Mouse (Mus musculus) stomach, embryonic 16.5 days (tissue): Measurements from ENCODE around the gene Nsun2. TPM values are rescaled to one million over a fixed set of nuclear protein-coding genes. Genes with fewer than 3 reads are reported as not detected.
"Not testable (repeated sequence)": the region's sequence is repeated elsewhere in the genome, so short reads cannot be mapped to it uniquely, and the experiment has no call there.

Experiments
- ATAC-seq: fragments of 200-750 bp; cut with Nextera tagmentation; 2 replicates; pipeline ENCODE4 v1.8.0; 2017; ENCODE audit warnings: moderate number of reproducible peaks, moderate TSS enrichment; ENCODE audit not compliant: insufficient read depth, low FRiP score
- H3K27ac ChIP-seq: fragments of 300-500 bp; sonication (generic); 2 replicates; pipeline ENCODE4 v1.5.1; 2014; ENCODE audit warnings: low read length
- H3K27me3 ChIP-seq: fragments of 300-500 bp; sonication (generic); 2 replicates; pipeline ENCODE4 v1.6.1; 2014; ENCODE audit warnings: low read length, control low read depth, mixed read lengths; ENCODE audit not compliant: control insufficient read depth, insufficient read depth
- H3K36me3 ChIP-seq: fragments of 300-500 bp; sonication (generic); 2 replicates; pipeline ENCODE4 v1.6.1; 2014; ENCODE audit warnings: low read length; ENCODE audit not compliant: control insufficient read depth, insufficient read depth
- H3K4me1 ChIP-seq: fragments of 300-500 bp; sonication (generic); 2 replicates; pipeline ENCODE4 v1.6.1; 2014; ENCODE audit warnings: low read length, control low read depth, mixed read lengths; ENCODE audit not compliant: control insufficient read depth, insufficient read depth
- H3K4me2 ChIP-seq: fragments of 300-500 bp; sonication (generic); 2 replicates; pipeline ENCODE4 v1.6.1; 2014; ENCODE audit warnings: low read depth, low read length, mixed read lengths
- H3K4me3 ChIP-seq: fragments of 300-500 bp; sonication (generic); replicated peaks from 2 replicates; pipeline ENCODE4 v1.5.1; 2014; ENCODE audit warnings: mild to moderate bottlenecking, low read length
- H3K9ac ChIP-seq: fragments of 300-500 bp; sonication (generic); 2 replicates; pipeline ENCODE4 v1.6.1; 2014; ENCODE audit warnings: low read length
- H3K9me3 ChIP-seq: fragments of 300-500 bp; sonication (generic); replicated peaks from 2 replicates; pipeline ENCODE4 v1.6.1; 2016; ENCODE audit warnings: low read length, control low read depth; ENCODE audit not compliant: control insufficient read depth
- WGBS: fragments of 180-500 bp; shearing (Covaris S2); extraction: QIAGEN DNeasy Blood & Tissue Kit; methylation state at CpG from one replicate; pipeline ENCODE4 v1.1.7; 2014; 5-methylcytosine and 5-hydroxymethylcytosine counted together
- polyA plus RNA-seq: library from polyadenylated mRNA; unstranded; fragments of >200 nt; fragmentation: Nextera tagmentation; extraction: Ambion mirVana; gene quantifications from 2 replicates; pipeline ENCODE4 v1.2.1, GENCODE M21; 2015

Gene Nsun2
- polyA plus RNA-seq, 1 experiment from 2014 or later = 108 TPM

- Histone ChIP-seq H3K27ac (no peak overlapping the region), H3K4me3 (no peak overlapping the region), H3K27me3 (no peaks in the 10 kb centered on the region), H3K4me1 (no peaks in the 10 kb centered on the region), H3K9ac (no peak overlapping the region), H3K36me3 (peaks cover 18% of the 10 kb centered on the region), H3K4me2 (no peak overlapping the region), H3K9me3 (no peaks in the 10 kb centered on the region)
- no peak for ATAC-seq
- 89% methylated on average over 3 of the region's 3 CpGs for WGBS
Measured at GRCm38 (mm10) chr13:69624510-69624909, 91.0 kb downstream of the Nsun2 start.

- H3K36me3 ChIP-seq = peaks cover 31% of the 10 kb centered on the region
- ATAC-seq = no peak
- H3K9me3 ChIP-seq = no peaks in the 10 kb centered on the region
- H3K4me1 ChIP-seq = no peaks in the 10 kb centered on the region
- 97% methylated on average over 3 of the region's 3 CpGs for WGBS
- H3K9ac ChIP-seq = no peak overlapping the region
- no peak overlapping the region for H3K27ac ChIP-seq
- no peak overlapping the region for H3K4me2 ChIP-seq
- no peaks in the 10 kb centered on the region for H3K27me3 ChIP-seq
- no peak overlapping the region for H3K4me3 ChIP-seq
Measured at GRCm38 (mm10) chr13:69627941-69628340, 94.4 kb downstream of the Nsun2 start.

GRCm38 (mm10) chr13:69630576-69630975 lies 97.0 kb downstream of the Nsun2 start:
- no peak overlapping the region for H3K9ac ChIP-seq
- no peaks in the 10 kb centered on the region for H3K4me1 ChIP-seq
- peaks cover 37% of the 10 kb centered on the region for H3K36me3 ChIP-seq
- H3K4me3 ChIP-seq = no peak overlapping the region
- no peak overlapping the region for H3K4me2 ChIP-seq
- H3K27me3 ChIP-seq = no peaks in the 10 kb centered on the region
- no peak for ATAC-seq
- H3K9me3 ChIP-seq = no peaks in the 10 kb centered on the region
- no peak overlapping the region for H3K27ac ChIP-seq
- WGBS = 68% methylated on average over 8 of the region's 8 CpGs

GRCm38 (mm10) chr13:69631111-69631510 lies 97.6 kb downstream of the Nsun2 start:
- no peak for ATAC-seq
- peaks cover 38% of the 10 kb centered on the region for H3K36me3 ChIP-seq

GRCm38 (mm10) chr13:69631659-69632058 lies 98.1 kb downstream of the Nsun2 start:
- H3K9me3 ChIP-seq = no peaks in the 10 kb centered on the region
- WGBS = 84% methylated on average over 4 of the region's 4 CpGs
- no peak overlapping the region for H3K9ac ChIP-seq
- H3K27ac ChIP-seq = no peak overlapping the region
- H3K27me3 ChIP-seq = no peaks in the 10 kb centered on the region
- no peaks in the 10 kb centered on the region for H3K4me1 ChIP-seq
- H3K36me3 ChIP-seq = peaks cover 35% of the 10 kb centered on the region
- H3K4me3 ChIP-seq = no peak overlapping the region
- no peak for ATAC-seq
- no peak overlapping the region for H3K4me2 ChIP-seq

More at GRCm38 (mm10) chr13:69631111-69631510, 97.6 kb downstream of the Nsun2 start:
- Histone ChIP-seq H3K4me3 (no peak overlapping the region), H3K9me3 (no peaks in the 10 kb centered on the region), H3K27ac (no peak overlapping the region), H3K9ac (no peak overlapping the region), H3K27me3 (no peaks in the 10 kb centered on the region), H3K4me1 (no peaks in the 10 kb centered on the region), H3K4me2 (no peak overlapping the region)
- WGBS = 91% methylated on average over 3 of the region's 3 CpGs

GRCm38 (mm10) chr13:69633551-69633950 lies 100.0 kb downstream of the Nsun2 start:
- H3K27me3 ChIP-seq = no peaks in the 10 kb centered on the region
- H3K9me3 ChIP-seq = no peaks in the 10 kb centered on the region
- H3K36me3 ChIP-seq = peaks cover 35% of the 10 kb centered on the region
- no peak overlapping the region for H3K4me2 ChIP-seq
- no peak overlapping the region for H3K27ac ChIP-seq
- WGBS = 87% methylated on average over 9 of the region's 9 CpGs
- no peak overlapping the region for H3K4me3 ChIP-seq
- ATAC-seq = no peak
- H3K9ac ChIP-seq = no peak overlapping the region
- no peaks in the 10 kb centered on the region for H3K4me1 ChIP-seq

- no peak overlapping the region for H3K9ac ChIP-seq
- H3K4me1 ChIP-seq = no peaks in the 10 kb centered on the region
- no peak overlapping the region for H3K4me3 ChIP-seq
- peaks cover 35% of the 10 kb centered on the region for H3K36me3 ChIP-seq
- WGBS = 83% methylated on average over 2 of the region's 2 CpGs
- no peak overlapping the region for H3K4me2 ChIP-seq
- H3K27me3 ChIP-seq = no peaks in the 10 kb centered on the region
- no peak overlapping the region for H3K27ac ChIP-seq
- no peaks in the 10 kb centered on the region for H3K9me3 ChIP-seq
- no peak for ATAC-seq
Measured at GRCm38 (mm10) chr13:69633988-69634387, 100.4 kb downstream of the Nsun2 start.

- 91% methylated on average over 7 of the region's 7 CpGs for WGBS
- H3K36me3 ChIP-seq = peaks cover 21% of the 10 kb centered on the region
- not testable (repeated sequence) for ATAC-seq, H3K4me2 ChIP-seq, H3K9me3 ChIP-seq, H3K9ac ChIP-seq, H3K4me3 ChIP-seq, H3K4me1 ChIP-seq, H3K27ac ChIP-seq, H3K27me3 ChIP-seq
Measured at GRCm38 (mm10) chr13:69635836-69636235, 102.3 kb downstream of the Nsun2 start.

GRCm38 (mm10) chr13:69636375-69636774 lies 102.8 kb downstream of the Nsun2 start:
- H3K36me3 ChIP-seq = peaks cover 18% of the 10 kb centered on the region
- no peak overlapping the region for H3K9ac ChIP-seq
- H3K9me3 ChIP-seq = no peaks in the 10 kb centered on the region
- no peaks in the 10 kb centered on the region for H3K4me1 ChIP-seq
- ATAC-seq = peak; percentile 46; the same call in 1 of the 2 replicates
- no peak overlapping the region for H3K27ac ChIP-seq
- no peak overlapping the region for H3K4me2 ChIP-seq
- 67% methylated on average over 3 of the region's 3 CpGs for WGBS
- no peak overlapping the region for H3K4me3 ChIP-seq
- H3K27me3 ChIP-seq = no peaks in the 10 kb centered on the region

- H3K9me3 ChIP-seq = no peaks in the 10 kb centered on the region
- no peak for ATAC-seq
- no peak overlapping the region for H3K4me3 ChIP-seq
- H3K27me3 ChIP-seq = no peaks in the 10 kb centered on the region
- H3K4me2 ChIP-seq = no peak overlapping the region
- no peak overlapping the region for H3K9ac ChIP-seq
- WGBS = 69% methylated on average over 6 of the region's 6 CpGs
- H3K36me3 ChIP-seq = peaks cover 13% of the 10 kb centered on the region
- no peaks in the 10 kb centered on the region for H3K4me1 ChIP-seq
- H3K27ac ChIP-seq = no peak overlapping the region
Measured at GRCm38 (mm10) chr13:69636816-69637215, 103.3 kb downstream of the Nsun2 start.
